Mouse (Mus musculus) lung, embryonic 15.5 days (tissue): ENCODE results near the gene Lclat1. TPM values are rescaled to one million over a fixed set of nuclear protein-coding genes. Genes with fewer than 3 reads are reported as not detected.

ENCODE experiments used
- ATAC-seq: fragments of 200-750 bp; cut with Nextera tagmentation; 2 replicates; pipeline ENCODE4 v1.8.0; 2017; ENCODE audit warnings: moderate number of reproducible peaks, borderline replicate concordance; ENCODE audit not compliant: low FRiP score, low TSS enrichment; ENCODE audit errors: extremely low read depth
- H3K27ac ChIP-seq: fragments of 300-500 bp; sonication (generic); 2 replicates; pipeline ENCODE4 v1.5.1; 2015; ENCODE audit warnings: moderate library complexity, mild to moderate bottlenecking, inconsistent platforms
- H3K27me3 ChIP-seq: fragments of 300-500 bp; sonication (generic); 2 replicates; pipeline ENCODE4 v1.6.1; 2015; ENCODE audit warnings: inconsistent platforms
- H3K36me3 ChIP-seq: fragments of 300-500 bp; sonication (generic); 2 replicates; pipeline ENCODE4 v1.6.1; 2015; ENCODE audit warnings: inconsistent platforms
- H3K4me1 ChIP-seq: fragments of 300-500 bp; sonication (generic); 2 replicates; pipeline ENCODE4 v1.6.1; 2015; ENCODE audit warnings: inconsistent platforms
- H3K4me2 ChIP-seq: fragments of 300-500 bp; sonication (generic); 2 replicates; pipeline ENCODE4 v1.6.1; 2015; ENCODE audit warnings: inconsistent platforms, mild to moderate bottlenecking, moderate library complexity
- H3K4me3 ChIP-seq: fragments of 300-500 bp; sonication (generic); 2 replicates; pipeline ENCODE4 v1.5.1; 2015; ENCODE audit warnings: mild to moderate bottlenecking, inconsistent platforms
- H3K9ac ChIP-seq: fragments of 300-500 bp; sonication (generic); 2 replicates; pipeline ENCODE4 v1.6.1; 2015; ENCODE audit warnings: inconsistent platforms
- H3K9me3 ChIP-seq: fragments of 300-500 bp; sonication (generic); 2 replicates; pipeline ENCODE4 v1.6.1; 2016; ENCODE audit warnings: inconsistent platforms
- WGBS: fragments of 180-500 bp; shearing (Covaris S2); methylation state at CpG from one replicate; pipeline ENCODE4 v1.1.7; 2015; 5-methylcytosine and 5-hydroxymethylcytosine counted together
- polyA plus RNA-seq: library from polyadenylated mRNA; unstranded; fragments of >200 nt; fragmentation: Nextera tagmentation; extraction: Ambion mirVana; gene quantifications from 2 replicates; pipeline ENCODE4 v1.2.1, GENCODE M21; 2015

Lclat1 gene
- polyA plus RNA-seq, 1 experiment from 2014 or later: 13.4 TPM

DNA sequence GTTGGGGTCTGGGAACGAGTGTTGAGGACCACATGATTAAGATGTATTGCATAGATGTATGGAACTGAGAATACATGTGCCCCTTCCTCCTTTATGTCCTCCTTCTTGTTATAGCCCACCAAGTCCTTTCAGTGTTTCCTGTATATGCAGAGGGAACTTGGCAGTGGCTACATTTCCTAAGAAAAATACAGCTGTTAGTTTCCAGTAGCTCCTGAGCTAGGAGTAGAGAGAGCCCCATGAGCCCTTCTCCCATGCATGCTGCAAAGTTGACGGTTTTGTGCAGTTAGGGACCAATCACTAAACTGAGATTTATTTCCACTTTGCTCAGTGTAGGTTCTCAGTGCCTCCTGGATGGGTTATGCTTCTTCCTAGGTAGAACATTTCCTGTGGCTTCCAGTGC lies 105.9 kb downstream of the Lclat1 start:
- ATAC-seq: peak; percentile 55; the same call in 1 of the 2 replicates
- Histone ChIP-seq H3K9me3 (no peaks in the 10 kb centered on the region), H3K4me1 (peaks cover 13% of the 10 kb centered on the region), H3K4me3 (no peak overlapping the region), H3K36me3 (no peaks in the 10 kb centered on the region), H3K27me3 (no peaks in the 10 kb centered on the region), H3K4me2 (no peak overlapping the region), H3K27ac (peak overlapping the region; percentile 61), H3K9ac (no peak overlapping the region)
- 44% methylated on average over 2 of the region's 2 CpGs for WGBS

DNA sequence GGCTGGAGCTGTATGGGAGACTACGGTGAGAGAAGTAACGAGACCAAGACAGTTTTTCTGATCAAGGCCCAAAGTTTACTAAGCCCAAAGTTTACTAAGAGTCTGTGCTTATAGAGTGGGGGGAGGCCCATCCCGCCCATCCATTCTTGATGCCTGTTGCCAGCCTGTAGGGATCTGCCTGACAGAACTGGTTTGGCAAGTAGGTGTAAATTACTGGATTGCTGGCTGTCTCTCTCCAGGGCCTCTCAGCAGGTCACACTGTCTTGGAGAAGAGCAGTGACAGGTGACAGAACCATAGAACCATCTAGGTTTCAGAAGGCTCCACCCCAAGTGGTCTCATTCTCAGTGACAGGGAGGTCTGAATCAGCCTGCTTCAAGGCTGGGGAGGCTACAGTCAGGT lies 109.5 kb downstream of the Lclat1 start:
- no peak for ATAC-seq
- H3K27me3 ChIP-seq: no peaks in the 10 kb centered on the region
- H3K4me3 ChIP-seq: no peak overlapping the region
- H3K36me3 ChIP-seq: no peaks in the 10 kb centered on the region
- H3K9me3 ChIP-seq: no peaks in the 10 kb centered on the region
- peaks cover 12% of the 10 kb centered on the region for H3K4me1 ChIP-seq
- no peak overlapping the region for H3K27ac ChIP-seq
- WGBS: 58% methylated on average over 3 of the region's 3 CpGs
- no peak overlapping the region for H3K9ac ChIP-seq
- no peak overlapping the region for H3K4me2 ChIP-seq

DNA sequence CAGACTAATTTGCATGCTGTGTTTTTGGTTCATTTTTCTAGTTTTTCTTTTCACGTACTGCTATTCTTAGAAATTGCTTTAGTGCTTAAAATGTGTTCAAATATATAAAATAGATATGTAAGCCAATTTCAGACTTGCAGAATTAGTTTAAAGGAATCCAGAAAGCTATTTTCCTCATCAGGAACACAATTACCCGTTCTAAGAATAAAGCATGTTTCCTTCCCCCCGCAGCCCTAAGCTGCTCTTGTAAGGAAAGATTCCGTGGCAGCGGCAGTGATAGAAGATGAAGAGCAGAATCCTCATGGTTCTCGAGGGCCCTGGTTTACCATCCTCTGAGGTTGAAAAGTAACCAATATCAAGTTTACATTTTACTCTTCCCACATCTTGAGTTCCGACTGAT lies 113.0 kb downstream of the Lclat1 start:
- Histone ChIP-seq H3K9me3 (no peaks in the 10 kb centered on the region), H3K36me3 (no peaks in the 10 kb centered on the region), H3K27me3 (no peaks in the 10 kb centered on the region), H3K9ac (no peak overlapping the region), H3K27ac (no peak overlapping the region), H3K4me2 (no peak overlapping the region), H3K4me3 (no peak overlapping the region), H3K4me1 (peaks cover 23% of the 10 kb centered on the region)
- ATAC-seq: no peak
- 55% methylated on average over 7 of the region's 7 CpGs for WGBS

DNA sequence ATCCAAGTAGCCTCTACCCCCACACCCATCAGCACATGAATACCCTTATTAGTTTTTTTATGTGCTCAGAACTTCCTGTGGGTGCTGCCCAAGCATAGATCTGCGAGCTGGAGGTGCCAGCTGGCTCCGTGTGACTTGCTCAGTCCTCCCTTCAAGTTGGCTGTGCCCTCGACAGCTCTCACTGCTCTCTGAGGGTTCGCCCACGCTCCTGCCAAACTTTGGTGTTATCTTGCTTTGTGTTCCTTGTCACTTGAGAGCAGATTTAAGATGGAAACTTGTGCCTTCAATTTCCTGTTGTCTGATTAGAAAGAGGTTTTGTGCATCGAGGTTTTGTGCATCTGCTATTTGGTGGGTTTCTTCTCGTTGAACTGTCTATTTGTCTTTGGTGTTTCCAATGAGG lies 114.3 kb downstream of the Lclat1 start:
- H3K4me2 ChIP-seq: no peak overlapping the region
- H3K27ac ChIP-seq: 0 out of 2 replicates have a peak overlapping the region, but pooled peaks have one; percentile 4
- H3K4me1 ChIP-seq: peaks cover 28% of the 10 kb centered on the region
- no peaks in the 10 kb centered on the region for H3K27me3 ChIP-seq
- H3K9me3 ChIP-seq: no peaks in the 10 kb centered on the region
- no peak overlapping the region for H3K4me3 ChIP-seq
- no peak overlapping the region for H3K9ac ChIP-seq
- 43% methylated on average over 7 of the region's 7 CpGs for WGBS
- H3K36me3 ChIP-seq: no peaks in the 10 kb centered on the region
- ATAC-seq: no peak

DNA sequence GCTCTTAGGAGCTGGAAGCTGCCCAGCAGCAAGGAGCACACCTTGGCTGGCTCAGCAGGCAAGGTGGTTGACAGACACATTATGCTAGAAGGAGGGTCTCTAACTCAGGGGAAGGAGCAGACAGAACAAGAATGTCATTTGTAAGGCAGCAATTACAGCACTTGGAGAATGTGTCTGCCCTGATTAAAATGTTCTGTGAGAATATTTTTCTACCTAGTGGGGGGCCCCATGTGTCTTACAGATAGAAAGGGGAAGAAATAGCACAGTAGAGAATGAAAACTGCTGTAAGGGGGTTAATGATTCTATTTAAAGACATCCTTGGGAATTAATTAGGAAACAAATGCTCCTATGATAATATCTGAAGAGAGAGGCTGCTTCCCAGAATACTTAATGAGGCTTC lies 117.7 kb downstream of the Lclat1 start:
- no peak for ATAC-seq
- peaks cover 28% of the 10 kb centered on the region for H3K4me1 ChIP-seq
- peak overlapping the region; percentile 9; the same call in 1 of the 2 replicates for H3K27ac ChIP-seq
- no peak overlapping the region for H3K9ac ChIP-seq
- no peak overlapping the region for H3K4me2 ChIP-seq
- H3K27me3 ChIP-seq: no peaks in the 10 kb centered on the region
- H3K4me3 ChIP-seq: no peak overlapping the region
- H3K9me3 ChIP-seq: no peaks in the 10 kb centered on the region
- no peaks in the 10 kb centered on the region for H3K36me3 ChIP-seq

DNA sequence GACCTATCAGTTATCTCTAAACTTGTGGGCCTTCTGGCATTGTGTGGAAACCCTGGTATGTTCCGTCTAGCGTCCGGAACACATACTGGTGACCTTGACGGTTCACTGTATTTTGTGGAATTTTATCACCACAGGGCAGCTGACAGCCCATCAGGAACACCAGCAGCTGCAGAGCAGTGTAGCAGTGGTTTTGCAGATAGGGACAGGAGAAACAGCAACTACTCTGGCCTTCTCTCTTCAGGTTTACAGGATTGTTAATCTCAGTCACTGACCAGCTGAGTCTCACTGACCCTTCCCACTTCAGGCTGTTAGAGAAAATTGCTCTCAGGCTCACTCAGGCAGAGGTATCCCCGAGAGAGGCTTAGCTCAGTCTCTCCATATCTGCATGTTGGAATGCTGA lies 118.2 kb downstream of the Lclat1 start:
- ATAC-seq: 0 out of 2 replicates have a peak, but pooled peaks have one; percentile 47
- Histone ChIP-seq H3K4me3 (no peak overlapping the region), H3K9ac (no peak overlapping the region), H3K9me3 (no peaks in the 10 kb centered on the region), H3K4me2 (no peak overlapping the region), H3K27ac (no peak overlapping the region), H3K4me1 (peaks cover 28% of the 10 kb centered on the region), H3K27me3 (no peaks in the 10 kb centered on the region), H3K36me3 (no peaks in the 10 kb centered on the region)
- 27% methylated on average over 5 of the region's 5 CpGs for WGBS

DNA sequence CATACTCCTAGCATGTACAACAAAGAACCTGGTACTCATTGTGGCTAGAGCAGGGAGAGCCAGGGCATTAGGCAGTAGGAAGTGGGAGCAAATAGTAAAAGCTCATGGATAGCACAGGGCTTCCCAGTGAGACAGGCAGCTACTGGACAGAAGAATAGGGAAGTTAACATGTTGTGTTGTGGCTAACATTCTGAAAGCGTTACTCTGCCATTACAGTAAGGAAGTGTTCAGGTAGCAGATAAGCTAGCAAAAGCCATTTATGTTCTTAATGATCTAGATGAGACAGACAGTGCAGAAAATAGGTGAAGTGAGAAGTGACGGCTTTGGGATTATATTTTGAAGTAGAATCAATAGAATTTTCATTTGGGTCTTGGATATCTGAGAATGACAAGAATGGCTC lies 118.8 kb downstream of the Lclat1 start:
- Histone ChIP-seq H3K9ac (no peak overlapping the region), H3K27ac (no peak overlapping the region), H3K9me3 (no peaks in the 10 kb centered on the region), H3K4me2 (no peak overlapping the region), H3K4me1 (peaks cover 28% of the 10 kb centered on the region), H3K27me3 (no peaks in the 10 kb centered on the region), H3K36me3 (no peaks in the 10 kb centered on the region), H3K4me3 (no peak overlapping the region)
- 88% methylated on average over 2 of the region's 2 CpGs for WGBS
- ATAC-seq: no peak

DNA sequence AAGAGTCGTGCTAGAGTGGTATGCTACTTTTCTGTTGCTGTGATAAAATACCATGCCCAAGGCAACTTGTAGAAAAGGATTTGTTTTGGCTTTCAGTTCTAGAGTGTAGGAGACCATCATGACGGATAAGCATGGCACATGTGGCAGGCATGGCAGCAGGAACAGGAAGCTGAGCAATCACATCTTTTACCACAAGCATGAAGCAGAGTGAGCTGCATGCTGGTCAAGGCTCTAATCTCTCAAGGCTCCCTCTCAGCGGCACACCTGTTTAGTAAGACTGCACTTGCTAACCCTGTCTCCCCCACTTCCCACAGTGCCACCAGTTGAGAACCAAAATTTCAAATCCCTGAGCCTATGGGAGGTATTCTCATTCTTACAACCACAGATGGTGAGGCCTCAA lies 119.6 kb downstream of the Lclat1 start:
- no peak for ATAC-seq
- peaks cover 26% of the 10 kb centered on the region for H3K4me1 ChIP-seq
- H3K9me3 ChIP-seq: no peaks in the 10 kb centered on the region
- no peak overlapping the region for H3K4me2 ChIP-seq
- no peaks in the 10 kb centered on the region for H3K27me3 ChIP-seq
- H3K36me3 ChIP-seq: no peaks in the 10 kb centered on the region
- H3K27ac ChIP-seq: no peak overlapping the region
- H3K4me3 ChIP-seq: no peak overlapping the region
- H3K9ac ChIP-seq: no peak overlapping the region
- 84% methylated on average over 3 of the region's 3 CpGs for WGBS

DNA sequence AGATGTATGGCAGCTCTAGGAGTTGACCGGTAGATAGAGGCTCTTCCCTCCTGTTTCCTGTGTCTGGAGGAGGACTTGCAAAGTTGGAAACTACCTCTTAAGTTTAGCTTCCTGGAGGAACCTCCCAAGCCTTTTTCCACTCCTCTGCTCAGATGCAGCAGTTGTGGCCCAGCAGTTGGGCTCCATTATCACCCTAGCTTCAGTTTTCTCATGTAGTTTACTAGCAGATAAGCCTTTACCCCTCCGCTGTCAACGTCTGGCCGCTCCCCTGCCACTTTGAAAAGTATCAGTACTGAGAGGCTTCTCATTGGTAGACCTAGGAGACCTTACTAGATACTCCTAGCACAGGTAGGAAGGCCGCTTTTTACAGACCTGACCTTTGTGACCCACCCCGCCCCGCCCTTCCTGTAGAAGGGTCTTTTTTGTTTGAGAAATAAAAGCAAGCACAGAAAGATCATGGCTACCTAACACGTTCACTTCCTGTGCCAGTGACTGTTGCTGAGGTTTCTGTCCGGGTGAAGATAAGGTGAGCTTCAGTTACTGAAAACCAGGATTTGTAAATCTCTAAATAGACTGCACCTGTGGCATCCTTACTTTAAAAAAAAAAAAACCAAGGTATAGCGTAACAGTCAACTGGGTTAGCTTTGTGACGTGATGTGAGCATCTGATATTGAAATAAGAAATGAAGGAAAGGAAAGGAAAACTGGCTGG lies 121.8 kb downstream of the Lclat1 start:
- no peak overlapping the region for H3K27ac ChIP-seq
- 80% methylated on average over 11 of the region's 11 CpGs for WGBS

DNA sequence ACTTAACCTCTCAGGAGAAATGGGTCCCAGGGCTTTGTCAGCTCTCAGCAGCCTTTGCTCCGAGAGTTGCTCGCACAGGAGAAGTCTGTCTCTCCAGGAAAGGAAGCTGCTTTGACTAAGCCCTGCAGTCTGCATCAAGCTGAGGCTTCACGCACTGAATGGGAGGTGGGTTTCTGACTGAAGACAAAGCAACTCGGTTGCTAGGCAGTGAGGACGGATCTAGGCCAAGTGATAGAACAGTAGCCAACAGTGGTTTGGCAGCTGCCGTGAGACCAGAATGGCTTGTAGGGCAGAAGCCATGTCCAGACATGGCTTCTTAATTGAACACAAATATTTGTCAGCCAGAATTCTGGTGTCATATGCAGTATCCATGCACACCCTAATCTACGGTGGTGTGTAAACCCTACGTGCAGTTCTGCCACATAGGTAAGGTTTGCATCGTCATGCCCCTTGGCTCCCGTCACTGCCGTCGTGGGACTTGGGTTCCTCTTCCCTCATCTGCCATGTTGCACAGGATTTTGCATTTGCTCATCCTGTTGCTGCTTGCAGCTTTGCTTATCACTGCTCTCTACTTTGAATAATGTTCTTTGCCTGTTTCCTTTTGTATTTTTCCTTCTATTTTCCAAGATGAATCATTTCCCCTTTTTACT lies 122.7 kb downstream of the Lclat1 start:
- 86% methylated on average over 12 of the region's 12 CpGs for WGBS
- ATAC-seq: no peak

More for the DNA sequence above, 121.8 kb downstream of the Lclat1 start:
- no peak overlapping the region for H3K4me2 ChIP-seq
- no peak overlapping the region for H3K9ac ChIP-seq
- no peak for ATAC-seq
- no peaks in the 10 kb centered on the region for H3K36me3 ChIP-seq
- H3K4me1 ChIP-seq: peaks cover 13% of the 10 kb centered on the region
- no peaks in the 10 kb centered on the region for H3K27me3 ChIP-seq
- H3K9me3 ChIP-seq: no peaks in the 10 kb centered on the region
- no peak overlapping the region for H3K4me3 ChIP-seq

DNA sequence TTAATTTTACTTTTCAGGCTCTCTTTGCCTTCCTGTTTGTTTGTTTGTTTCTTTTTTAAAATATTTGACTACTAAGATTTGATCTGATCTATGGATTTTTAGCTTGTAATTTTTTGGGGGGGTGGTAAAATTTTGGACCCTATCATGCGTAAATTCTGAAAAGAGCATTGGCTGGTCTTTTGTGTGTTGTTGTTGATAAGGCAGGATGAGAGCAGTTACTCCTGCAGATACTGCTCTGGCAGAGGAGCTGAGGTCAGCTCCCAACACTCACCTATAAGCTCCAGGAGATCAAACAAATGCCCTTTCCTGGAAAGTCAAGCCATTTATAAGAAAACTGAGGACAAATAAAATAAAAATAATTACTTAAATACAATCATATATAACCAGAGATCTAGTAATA lies 123.6 kb downstream of the Lclat1 start:
- Histone ChIP-seq H3K4me3 (no peak overlapping the region), H3K27ac (no peak overlapping the region)
- ATAC-seq: no peak

More for the DNA sequence above, 122.7 kb downstream of the Lclat1 start:
- Histone ChIP-seq H3K36me3 (no peaks in the 10 kb centered on the region), H3K9ac (no peak overlapping the region), H3K4me3 (no peak overlapping the region), H3K4me1 (peaks cover 4% of the 10 kb centered on the region), H3K4me2 (no peak overlapping the region), H3K9me3 (no peaks in the 10 kb centered on the region), H3K27me3 (no peaks in the 10 kb centered on the region), H3K27ac (no peak overlapping the region)

DNA sequence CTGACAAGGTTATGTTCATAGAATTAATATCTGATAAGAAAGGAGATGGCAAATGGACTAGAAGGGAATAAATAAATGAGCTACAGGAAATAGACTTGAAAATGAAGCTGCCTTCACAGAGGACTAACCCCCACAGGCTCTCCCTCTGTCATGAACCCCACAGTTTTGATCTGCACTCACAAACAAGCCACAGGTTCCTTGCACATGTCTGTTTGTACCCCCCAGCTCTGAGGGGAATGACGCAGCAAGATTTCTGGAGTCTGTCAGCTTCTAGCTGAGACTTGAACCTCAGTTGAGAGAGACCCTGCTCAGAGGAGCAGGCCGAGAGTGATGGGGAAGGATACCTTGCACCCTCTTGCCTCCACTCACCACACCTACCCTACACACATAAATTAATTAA lies 124.8 kb downstream of the Lclat1 start:
- no peak overlapping the region for H3K4me2 ChIP-seq
- H3K4me3 ChIP-seq: no peak overlapping the region
- no peak overlapping the region for H3K9ac ChIP-seq
- H3K27ac ChIP-seq: no peak overlapping the region
- H3K36me3 ChIP-seq: no peaks in the 10 kb centered on the region
- ATAC-seq: no peak
- H3K27me3 ChIP-seq: no peaks in the 10 kb centered on the region
- 86% methylated on average over 2 of the region's 2 CpGs for WGBS
- H3K9me3 ChIP-seq: no peaks in the 10 kb centered on the region
- H3K4me1 ChIP-seq: peaks cover 6% of the 10 kb centered on the region; the same call in 1 of the 2 replicates

More for the DNA sequence above, 123.6 kb downstream of the Lclat1 start:
- Histone ChIP-seq H3K4me2 (no peak overlapping the region), H3K9me3 (no peaks in the 10 kb centered on the region), H3K36me3 (no peaks in the 10 kb centered on the region), H3K9ac (no peak overlapping the region), H3K27me3 (no peaks in the 10 kb centered on the region), H3K4me1 (no peaks in the 10 kb centered on the region)
- 87% methylated on average over 1 of the region's 1 CpGs for WGBS
